Mouse (Mus musculus): ENCODE results near the gene Crls1.

- TF ChIP-seq CTCF (IDR thresholded peaks at IDR 0.05; ENCODE audit: low read depth, low read length), result no peak
- TF ChIP-seq POLR2A (IDR thresholded peaks at IDR 0.05; ENCODE audit: extremely low read depth, insufficient read depth, low read length), result no peak
Observed at GRCm38 (mm10) chr2:132867521-132867920, 21.1 kb downstream of the Crls1 start.

All from liver, adult 2 months (tissue).